Mouse (Mus musculus): ENCODE data around the gene Slc2a6.

Slc2a6 gene

DNA sequence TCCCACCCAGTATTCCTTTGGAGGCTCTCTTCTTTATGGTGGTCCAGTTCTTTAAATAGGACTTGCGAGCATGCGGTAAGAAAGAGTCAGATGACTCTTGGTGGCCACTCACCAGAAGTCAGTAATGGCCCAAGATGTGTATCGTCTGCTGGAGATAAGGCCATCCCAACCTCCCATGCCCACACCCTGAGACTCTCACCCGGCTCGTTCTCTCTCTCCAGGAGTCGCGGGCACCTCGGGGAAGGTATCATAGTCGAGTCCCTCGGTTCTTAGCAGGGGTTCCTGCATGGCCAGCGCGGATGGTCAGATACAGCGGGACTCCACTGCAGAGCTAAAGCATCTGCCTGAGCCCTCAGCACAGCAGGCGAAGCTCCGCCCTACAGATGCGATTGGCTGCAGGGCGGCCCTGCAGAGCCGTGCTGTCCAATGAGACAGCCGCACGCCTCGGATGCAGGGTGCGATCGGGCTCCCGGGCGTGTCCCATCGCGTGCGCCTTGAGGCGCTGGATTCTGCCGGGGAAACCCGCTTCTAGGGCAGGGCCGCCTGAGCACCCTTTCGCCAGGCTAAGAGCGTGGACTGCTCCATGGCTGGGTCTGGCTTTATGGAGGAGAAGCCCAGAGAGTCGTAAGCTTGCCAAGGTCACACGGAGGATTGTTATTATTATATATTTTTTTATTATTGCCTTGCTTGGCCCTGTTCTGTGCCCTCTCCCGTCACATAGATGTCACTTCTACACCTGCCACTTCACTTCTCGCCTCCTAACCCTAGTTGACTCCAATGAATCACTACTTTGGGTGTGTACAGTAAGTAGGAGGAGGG, at the start of gene Slc2a6:
Gene Slc2a6, minus strand, starts transcription at position 381 of the 819 bp plus-strand sequence.
- DNase-seq: peak; percentile 78 to 82

DNA sequence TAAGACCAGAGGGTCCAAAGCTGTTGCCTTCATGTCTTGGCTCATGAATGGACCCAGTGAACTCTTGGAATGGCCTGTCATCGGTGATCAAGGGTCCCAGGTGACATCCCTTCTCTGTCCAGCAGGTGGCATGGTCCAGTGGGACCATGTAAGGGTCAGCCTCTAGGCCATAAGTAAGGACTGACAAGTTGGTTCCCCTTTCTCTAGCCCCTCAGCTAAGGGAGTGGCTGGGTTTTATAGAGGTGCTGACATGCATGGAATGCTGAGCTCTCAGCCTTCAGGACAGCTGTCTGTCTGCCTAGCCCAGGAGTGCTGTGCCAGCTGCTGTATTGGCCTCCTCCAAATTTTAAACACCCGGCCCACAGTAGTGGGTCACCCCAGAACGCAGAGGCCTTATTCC, 47.7 kb upstream of the Slc2a6 start:
- DNase-seq: peak; percentile 54 to 63

DNA sequence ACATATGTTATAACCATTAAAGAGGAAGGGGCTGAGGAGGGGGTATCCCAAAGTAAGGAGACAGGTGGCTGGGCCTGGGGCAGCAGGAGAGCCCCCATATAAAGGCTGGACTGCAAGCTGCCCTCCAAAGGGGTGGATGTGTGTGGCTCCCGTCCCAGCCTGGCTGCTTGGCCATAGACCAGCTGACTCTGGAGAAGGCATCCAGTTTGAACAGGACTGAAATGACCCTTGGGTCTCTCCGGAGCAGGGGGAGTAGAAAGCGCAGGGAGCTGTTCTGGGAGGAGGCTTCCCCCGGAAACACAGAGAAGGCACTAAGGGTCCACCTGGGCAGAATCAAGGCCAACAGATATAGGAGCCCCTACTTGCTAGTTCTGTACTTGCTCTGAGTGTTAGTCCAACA, 47.0 kb upstream of the Slc2a6 start:
- peak; percentile 66 to 76 for DNase-seq

DNA sequence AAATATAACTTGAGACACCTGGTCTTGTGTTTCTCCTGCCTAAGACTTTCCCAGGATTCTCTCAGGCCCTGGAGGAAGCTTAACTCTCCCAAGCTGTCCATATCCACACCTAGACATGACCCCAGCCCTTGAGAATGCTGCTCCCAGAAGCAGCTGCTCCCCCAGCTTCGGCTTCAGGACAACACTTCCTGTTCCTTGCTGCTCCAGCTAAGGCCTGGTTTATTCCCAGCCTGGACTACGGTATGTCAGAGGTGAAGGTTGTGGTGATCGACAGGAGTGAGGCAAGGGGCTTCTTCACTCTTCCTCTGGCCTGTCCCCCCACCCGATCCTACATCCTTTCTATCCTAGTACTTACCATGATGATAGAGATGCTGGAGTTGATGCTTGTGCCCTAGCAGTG, 45.6 kb upstream of the Slc2a6 start:
- DNase-seq: no peak

DNA sequence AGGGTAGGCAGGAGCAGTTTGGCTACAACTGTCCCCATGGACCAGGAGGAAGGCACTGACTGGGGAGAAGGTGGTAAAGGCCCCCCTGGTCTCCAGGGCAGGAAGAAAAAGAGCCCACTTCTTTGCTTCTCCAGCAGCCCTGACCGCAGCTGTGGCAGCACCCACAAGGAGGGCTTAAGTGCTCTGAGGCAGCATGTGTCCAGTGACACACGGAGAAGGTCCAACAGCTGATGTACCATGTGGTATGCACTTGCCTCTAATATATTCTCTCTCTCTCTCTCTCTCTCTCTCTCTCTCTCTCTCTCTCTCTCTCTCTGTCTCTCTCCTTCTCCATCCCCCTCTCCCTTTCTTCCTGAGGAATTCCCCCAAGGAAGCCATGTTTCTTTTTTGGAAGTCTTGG, 44.2 kb upstream of the Slc2a6 start, which contains the start of gene Mymk:
Gene Mymk, minus strand, starts transcription at position 202 of the 400 bp plus-strand sequence.
- no peak for DNase-seq

DNA sequence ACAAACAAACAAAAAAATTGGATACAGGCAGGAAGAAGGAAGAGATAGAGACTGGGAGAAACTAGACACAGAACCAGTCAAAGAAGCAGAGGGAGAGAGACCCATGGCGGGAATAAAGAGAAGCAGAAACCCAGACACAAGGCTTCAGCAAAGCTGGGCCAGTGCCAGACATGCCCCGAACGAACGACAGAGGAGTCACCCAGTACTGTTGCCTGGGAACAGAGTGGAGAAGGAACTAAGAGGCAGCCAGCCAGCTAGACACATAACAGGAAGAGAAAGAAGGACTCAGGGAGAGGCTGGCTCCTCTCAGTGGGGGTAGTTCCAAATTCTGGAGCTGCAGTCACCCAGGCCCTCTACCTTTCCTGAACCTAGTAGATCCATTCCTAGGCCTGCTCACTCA, 43.3 kb upstream of the Slc2a6 start:
- DNase-seq: peak; percentile 53 to 56

DNA sequence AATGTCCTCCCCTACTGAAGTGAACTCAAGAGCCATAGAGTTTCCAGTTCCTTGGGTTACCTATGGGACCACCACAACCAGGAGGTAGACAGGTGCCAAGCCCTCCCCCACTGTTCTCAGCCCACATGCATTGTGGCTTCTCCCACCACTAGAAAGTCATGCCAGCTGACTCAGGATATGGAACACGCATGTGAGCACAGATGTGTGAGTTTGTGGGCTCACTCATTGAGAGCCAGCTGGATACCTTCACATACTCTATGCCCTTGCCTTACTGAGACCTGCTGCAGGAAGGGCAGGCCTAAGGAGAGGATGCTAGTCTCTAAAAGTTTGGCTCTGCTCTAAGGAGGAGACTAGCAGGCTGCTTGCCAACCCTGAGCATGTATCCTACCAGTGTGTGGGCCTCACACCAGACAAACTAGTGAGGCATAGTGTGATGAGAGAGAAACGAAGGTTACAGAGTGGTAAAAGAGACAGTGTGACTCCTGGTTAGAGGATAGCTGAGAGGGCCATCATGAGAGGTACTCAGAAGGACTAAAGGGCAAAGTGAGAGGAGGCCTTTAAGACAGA, 42.5 kb upstream of the Slc2a6 start:
- no peak for DNase-seq

DNA sequence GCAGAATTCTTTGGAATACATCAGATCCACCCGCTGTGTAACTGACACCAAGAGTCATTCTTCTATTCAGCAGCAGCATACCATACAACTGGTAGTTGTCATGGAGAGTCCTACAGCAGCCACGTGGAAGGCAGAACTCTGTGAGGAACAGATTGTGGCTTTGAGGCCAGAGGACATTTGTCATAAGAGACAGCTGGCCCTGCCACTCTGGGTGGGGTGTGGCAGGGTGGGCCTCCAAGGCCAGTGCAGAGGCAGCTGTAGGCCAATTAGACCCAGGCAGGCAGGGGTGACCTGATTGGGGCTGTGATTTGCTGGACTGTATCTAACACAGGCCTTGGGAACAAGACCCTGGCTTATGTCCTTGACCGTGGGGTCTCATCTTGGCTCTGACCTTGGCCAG, 41.8 kb upstream of the Slc2a6 start:
- DNase-seq: no peak

DNA sequence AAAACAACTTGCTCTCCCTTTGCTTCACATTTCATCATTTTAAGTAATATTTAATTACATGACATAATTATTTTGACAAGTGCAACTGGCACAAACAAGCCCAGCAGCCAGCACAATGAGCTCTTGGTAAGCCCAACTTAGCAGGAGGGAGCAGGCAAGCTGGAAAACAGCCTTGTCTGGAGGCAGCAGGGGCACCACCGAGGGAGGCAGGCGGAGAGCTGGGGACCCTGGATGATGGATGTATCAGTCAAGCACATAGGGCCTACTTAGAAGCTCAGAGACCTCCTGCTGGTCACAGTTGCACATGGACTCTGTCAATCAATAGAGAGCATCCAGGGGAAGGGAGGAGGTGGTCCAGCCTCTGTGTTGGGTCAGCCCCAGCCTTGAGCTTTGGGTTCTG, 40.2 kb upstream of the Slc2a6 start:
- DNase-seq: no peak

DNA sequence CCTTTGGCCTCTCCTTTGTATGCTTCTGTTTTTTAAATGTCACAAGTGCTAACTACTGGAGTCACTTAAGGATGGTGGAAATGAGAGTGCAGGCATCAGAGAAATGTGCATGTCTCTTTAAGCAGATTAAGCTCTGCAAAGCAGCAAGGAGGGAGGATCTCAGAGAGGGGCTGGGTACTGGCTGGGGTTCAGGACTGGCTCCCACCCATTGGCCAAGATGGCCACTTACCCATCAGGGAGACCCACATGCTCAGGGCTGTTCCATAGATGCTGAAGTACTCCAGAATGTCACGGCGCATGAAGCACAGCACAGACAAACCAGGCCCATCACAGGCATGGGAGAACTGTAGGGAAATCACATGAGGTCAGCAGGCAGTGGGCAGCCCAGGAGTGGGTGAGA, 39.3 kb upstream of the Slc2a6 start:
- no peak for DNase-seq

DNA sequence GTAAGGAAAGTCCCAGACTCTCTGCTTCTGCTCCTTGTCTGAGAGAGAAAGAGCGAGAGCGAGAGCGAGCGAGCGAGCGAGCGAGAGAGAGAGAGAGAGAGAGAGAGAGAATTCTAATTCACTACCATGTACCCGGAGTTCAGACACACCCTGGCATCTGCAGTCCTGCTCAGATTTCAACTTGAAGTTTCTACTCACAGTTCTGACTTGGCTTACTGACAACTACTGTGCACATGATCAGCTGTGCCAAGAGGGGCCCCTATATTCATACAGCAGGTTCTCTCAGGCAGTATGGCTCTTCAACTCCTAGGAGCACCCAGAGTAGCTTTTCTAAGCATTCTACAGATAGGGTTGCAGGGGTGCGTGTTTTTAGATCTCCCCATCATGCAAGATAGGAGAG, 31.4 kb upstream of the Slc2a6 start:
- no peak for DNase-seq

DNA sequence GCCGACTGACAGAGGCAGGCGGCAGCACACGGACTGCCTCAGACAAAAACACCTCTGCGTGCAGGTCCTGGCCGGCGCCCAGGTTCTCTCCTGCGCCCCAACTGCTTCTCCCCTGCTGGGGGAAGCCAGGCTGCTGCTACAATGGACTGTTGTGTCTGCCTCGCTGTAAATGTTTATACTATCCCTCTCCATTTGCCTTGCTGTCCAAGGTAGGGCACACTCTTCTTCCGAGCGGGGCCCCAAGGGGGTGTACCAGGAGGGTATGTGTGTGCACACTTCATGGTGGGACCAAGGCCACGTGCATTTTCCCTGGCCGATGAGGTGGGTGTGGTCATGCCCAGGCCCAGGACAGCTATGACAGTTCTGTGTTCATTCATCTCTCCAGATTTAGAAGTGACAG, 31.0 kb upstream of the Slc2a6 start:
- DNase-seq: no peak

DNA sequence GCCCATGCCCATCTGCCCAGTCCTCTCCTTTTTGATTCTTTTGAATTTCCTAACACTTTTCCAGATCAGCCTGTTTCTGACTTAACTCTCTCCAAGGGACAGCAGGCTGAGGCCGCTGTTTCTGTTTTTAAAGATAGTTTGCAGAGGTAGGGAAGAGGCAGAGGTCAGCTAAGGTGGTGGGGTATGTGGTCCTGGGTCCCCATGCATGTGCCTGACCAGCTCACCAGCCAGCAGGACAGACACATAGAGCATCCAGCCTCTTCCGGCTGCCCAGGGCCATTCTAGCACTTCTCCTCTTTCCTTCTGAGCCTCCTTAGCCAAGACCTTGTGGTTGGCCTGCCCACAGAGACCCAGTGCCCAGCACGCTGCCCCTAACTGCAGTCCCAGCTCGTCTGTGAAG, 30.5 kb upstream of the Slc2a6 start:
- DNase-seq: no peak

DNA sequence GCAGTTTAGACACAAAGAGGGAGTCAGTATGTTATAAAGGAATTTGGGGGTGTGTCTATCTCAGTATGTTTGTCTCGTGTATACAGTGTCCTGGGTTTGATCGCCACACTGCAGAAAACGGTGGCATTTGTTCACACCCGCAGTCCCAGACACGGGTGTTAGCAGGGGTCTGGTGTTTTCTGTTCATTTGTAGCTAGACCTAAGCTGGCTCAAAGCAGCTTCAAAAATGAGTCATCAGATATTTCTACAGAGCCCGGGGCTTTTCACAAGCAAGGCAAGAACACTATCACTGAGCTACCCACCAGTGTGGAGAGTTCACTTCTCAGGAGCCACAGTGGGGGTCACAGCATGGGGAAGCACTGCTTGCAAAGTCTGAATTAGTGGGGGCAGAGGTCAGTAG, 21.6 kb upstream of the Slc2a6 start:
- DNase-seq: no peak

DNA sequence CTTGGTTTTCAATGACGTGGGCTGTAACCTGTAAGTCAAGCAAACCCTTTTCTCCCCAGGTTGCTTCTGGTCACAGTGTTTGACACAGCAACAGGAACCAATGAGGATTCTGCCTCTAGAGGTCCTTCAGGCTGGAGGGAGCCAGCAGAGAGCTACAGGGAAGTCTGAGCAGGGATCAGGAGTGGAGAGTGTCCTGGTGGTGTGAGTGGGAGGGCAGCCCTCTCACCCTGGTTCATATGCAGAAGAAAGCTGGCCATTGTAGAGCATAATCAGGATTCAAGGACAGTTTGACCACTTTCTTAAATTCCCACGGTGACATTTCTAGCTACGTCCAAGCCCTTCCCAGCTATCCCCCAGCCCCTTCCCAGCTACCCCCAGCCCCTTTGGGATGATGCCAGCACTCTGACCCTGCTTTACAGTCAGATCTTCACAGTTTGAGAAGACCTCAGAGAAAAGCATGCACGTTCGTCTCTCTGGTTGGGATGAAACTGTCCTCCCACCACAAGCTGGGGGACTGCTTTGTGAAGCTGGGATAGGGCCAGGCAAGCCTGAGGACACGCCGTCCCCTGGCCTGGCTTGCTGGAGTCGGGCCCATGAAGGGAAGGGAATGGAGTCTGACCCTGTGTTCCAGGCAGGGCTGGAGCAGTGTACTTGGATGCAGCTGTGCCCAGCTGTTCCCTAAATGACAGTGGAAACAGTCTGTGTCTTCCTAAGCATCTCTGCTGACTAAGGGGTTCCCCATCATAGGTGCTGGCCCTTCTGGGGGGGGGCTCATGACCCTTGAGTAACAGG, 18.4 kb upstream of the Slc2a6 start:
- peak; percentile 62 to 63 for DNase-seq

DNA sequence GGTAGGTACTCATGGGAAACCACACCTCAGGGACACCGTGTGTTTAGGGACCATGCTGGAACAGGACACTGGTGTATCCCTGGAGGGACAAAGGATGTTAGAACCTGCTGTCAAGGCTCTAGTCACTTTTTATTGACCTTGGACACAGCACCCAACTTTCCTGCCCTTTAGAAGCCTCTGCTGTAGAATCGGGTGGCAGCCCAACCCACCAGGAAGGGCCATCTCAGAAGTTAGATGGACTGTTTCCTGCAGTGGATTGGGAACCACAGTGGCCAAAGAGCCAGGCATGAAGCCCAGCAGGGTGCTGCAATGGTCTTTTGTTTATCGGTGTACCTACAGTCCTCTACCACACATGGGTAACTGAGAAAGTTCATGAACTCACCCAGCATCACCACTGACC, 16.8 kb upstream of the Slc2a6 start:
- peak in 1 of 2 experiments; percentile 41 for DNase-seq

DNA sequence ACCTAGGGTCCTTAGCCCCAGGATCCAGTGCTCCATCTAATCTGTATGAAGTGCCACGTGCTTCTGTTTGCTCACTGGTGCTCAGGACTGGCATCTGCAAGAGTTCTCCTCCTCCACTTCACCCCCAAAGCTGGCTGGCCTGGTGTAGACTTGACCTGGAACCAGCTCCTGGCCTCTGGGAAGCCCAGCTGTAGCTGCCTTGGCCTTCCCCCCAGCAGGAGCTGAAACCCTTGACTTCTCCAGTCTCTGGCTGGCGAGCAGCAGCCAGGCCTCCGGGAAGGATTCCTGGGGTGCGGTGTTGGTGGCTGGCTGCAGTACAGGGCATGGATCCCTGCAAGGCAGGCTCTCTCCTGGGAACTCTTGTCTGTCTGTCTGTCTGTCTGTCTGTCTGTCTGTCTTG, 16.4 kb upstream of the Slc2a6 start:
- DNase-seq: no peak

DNA sequence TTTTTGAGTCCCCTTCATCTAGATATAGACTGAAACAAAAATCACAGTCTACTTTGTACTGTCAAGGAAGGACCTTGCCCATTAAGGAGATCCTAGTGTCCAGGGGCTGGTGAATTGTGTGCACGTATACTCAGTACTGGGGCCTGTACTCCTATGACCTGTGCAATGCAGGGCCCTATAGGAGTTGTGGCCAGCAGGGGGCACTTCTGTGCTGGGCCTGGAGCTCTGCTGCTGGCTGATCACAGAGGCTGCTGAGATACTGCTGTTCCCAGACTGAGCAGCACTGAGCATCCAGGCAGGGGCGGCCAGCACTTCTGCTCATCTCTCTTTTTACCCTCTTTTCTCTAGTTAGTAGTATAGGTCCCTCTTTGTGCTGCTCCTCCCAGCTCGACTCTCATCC, 15.7 kb upstream of the Slc2a6 start:
- DNase-seq: peak; percentile 79 to 87

DNA sequence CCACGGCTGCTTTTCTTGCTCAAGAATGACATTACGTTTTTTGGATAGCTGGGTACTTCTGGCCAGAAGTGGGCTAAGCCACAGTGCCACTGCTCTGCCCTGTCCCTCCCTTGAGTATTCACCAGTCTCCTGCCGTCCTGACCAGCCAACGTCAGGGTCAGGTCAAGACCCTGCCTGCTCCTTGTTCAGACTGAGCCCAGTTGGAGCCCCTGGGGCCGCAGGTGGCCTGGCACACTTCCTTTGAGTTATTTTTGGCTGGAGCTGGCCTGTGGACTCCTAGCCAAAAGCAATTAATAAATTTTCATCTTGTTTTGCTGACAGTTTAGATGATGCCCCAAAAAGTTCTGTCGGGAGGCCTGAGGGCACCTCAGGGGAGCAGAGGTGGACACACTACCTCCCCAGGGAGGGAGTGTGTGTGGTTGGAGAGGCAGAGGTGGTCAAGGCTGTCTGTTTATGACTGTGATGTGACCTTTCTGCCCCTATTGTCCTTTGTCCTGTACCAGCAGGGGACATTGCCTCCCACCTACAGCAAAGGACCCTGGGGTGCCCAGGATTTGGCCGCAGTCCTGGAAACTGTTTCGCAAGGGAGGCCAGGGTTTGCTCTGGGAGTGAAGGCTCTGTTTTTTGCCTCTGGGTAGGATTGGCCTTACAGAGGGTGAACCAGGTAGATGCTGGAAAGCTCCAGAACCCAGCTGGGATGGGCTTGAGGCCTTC, 14.5 kb upstream of the Slc2a6 start:
- peak; percentile 81 to 89 for DNase-seq

DNA sequence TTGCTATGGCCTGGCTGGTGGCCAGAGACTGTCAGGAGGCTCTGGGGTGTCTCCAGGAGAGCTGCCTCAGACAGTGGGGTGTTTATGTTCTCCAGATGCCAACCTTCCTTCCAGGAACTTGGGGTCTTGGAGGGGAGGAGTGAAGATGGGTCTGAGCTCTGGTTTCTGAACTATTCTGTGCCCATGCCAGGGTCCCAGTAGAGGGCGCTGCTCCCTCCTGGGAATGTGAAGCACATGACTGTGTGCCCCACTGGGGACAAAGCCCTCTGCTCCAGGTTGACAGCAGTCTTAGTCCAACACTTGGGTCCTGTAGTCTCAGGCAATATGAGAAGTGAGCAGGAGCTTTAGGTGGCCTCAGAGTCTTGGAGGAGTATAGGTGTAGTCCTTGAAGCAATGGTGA, 11.5 kb upstream of the Slc2a6 start:
- DNase-seq: peak; percentile 58 to 67

DNA sequence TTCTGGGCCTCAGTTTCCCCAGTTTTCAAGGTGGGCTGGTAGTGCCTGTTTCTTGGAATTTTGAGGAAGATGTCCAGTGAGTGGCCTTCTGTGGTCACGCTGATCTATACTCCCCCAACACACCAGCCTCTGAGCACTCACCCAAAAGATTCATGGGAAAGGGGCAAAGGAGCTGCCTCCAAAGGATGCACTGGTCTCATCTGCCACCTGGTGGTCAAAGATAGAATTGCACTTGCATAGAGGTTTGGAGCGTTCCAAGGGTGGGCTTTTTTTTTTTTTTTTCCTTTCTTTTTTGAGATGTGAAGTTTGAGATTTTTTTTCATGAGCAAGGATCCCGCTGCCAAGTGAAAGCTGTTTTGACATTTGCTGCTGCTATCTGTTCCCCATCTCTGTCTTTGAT, 10.8 kb upstream of the Slc2a6 start:
- peak; percentile 54 to 66 for DNase-seq

DNA sequence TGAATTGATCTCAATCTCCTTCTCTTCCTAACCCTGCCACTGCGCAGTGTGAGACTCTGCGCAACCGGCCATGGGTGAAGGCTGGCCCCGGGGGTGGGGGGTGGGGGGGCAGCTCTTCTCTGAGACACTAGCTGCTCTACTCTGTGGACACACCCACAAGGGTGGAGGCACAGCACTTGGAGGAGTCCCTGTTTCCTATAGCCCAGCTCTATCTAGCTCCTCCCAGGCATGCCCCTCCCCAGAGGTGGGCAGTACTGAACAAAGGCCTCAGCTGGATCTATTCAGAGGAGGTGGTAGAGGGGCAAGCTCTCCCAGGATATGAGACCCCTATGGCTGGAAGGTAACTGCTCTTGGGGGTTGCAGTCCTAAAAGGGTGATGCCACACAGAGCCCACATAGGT, 9.2 kb upstream of the Slc2a6 start:
- DNase-seq: no peak

DNA sequence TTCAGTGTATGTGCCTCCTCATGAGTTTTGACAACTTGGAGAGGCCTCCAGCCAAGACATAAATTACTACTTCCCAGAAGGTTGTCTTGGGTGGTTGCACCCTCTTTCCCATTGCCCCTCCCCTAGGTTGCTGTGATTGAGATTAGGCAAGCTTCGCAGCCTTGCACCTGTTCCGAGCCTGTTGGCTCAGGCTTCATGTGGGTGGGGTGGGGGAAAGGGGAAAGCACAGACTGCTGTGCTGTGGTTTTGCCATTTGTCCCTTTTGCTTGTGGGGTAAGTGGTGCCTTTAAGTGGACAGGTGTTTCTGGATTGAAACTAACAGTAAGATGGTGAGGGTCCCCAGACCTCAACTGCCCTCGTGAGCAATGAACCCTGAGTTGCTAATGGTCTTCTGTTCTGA, 8.2 kb upstream of the Slc2a6 start:
- no peak for DNase-seq

Data from kidney, adult 8-10 months (tissue).